Mouse (Mus musculus) bone marrow macrophage, adult 2 months (primary cell): Measurements from ENCODE around the gene Rtel1.

Experiments used
- CTCF ChIP-seq: IDR thresholded peaks from 2 replicates; pipeline ENCODE4 v1.5.1; 2012; ENCODE audit warnings: low read depth, mild to moderate bottlenecking, low read length, moderate library complexity
- POLR2A ChIP-seq: IDR thresholded peaks from 2 replicates; pipeline ENCODE4 v1.6.1; 2012; ENCODE audit warnings: mild to moderate bottlenecking, low read depth, low read length, borderline replicate concordance

- TF ChIP-seq CTCF: no peak
- no peak for TF ChIP-seq POLR2A
Measured at GRCm38 (mm10) chr2:181302041-181302440, 17.5 kb upstream of the Rtel1 start.
